Mouse (Mus musculus) MEL (cell line): ENCODE measurements around the gene Ficd. TPM values are rescaled to one million over a fixed set of nuclear protein-coding genes. Genes with fewer than 3 reads are reported as not detected.

Experiments
- DNase-seq: peaks from one replicate; pipeline ENCODE4 v3.0.0; 2011; ENCODE audit warnings: low read depth, low spot score
- H3K27ac ChIP-seq: 2 replicates; pipeline ENCODE4 v1.5.1; 2012; ENCODE audit warnings: low read depth, mild to moderate bottlenecking, control low read depth, low read length, moderate library complexity; ENCODE audit not compliant: control insufficient read depth
- H3K27me3 ChIP-seq, 2 experiments: fragments of 150-350 bp in 1 of 2; sonication (generic) in 1 of 2; 2 replicates each; pipeline ENCODE4 v1.6.1; 2012; ENCODE audit warnings: low read length in 2 of 2, mild to moderate bottlenecking in 2 of 2, improper control_type of control experiment in 1 of 2, moderate library complexity in 1 of 2; ENCODE audit not compliant: insufficient read depth in 2 of 2, control insufficient read depth in 1 of 2
- H3K36me3 ChIP-seq, 2 experiments: 2 replicates each; pipeline ENCODE4 v1.6.1; 2012 to 2014; ENCODE audit warnings: low read length in 2 of 2, improper control_type of control experiment in 1 of 2, inconsistent platforms in 1 of 2, mild to moderate bottlenecking in 1 of 2; ENCODE audit not compliant: insufficient read depth in 2 of 2, control insufficient read depth in 1 of 2
- H3K4me1 ChIP-seq, 2 experiments: fragments of 150-350 bp in 1 of 2; sonication (generic) in 1 of 2; 2 replicates each; pipeline ENCODE4 v1.6.1; 2012; ENCODE audit warnings: low read length in 2 of 2, improper control_type of control experiment in 1 of 2, mild to moderate bottlenecking in 1 of 2; ENCODE audit not compliant: insufficient read depth in 2 of 2, control insufficient read depth in 1 of 2
- H3K4me3 ChIP-seq, 2 experiments: fragments of 150-350 bp in 1 of 2; sonication (generic) in 1 of 2; 2 replicates each; pipeline ENCODE4 v1.5.1; 2012; ENCODE audit warnings: low read depth in 2 of 2, low read length in 2 of 2, mild to moderate bottlenecking in 2 of 2, moderate library complexity in 2 of 2, control low read depth in 1 of 2, improper control_type of control experiment in 1 of 2; ENCODE audit not compliant: control insufficient read depth in 1 of 2, insufficient read depth in 1 of 2
- H3K79me2 ChIP-seq: 2 replicates; pipeline ENCODE4 v1.6.1; 2012; ENCODE audit warnings: mild to moderate bottlenecking, low read length, moderate library complexity; ENCODE audit not compliant: control insufficient read depth, poor library complexity, insufficient read depth
- H3K9ac ChIP-seq: 2 replicates; pipeline ENCODE4 v1.6.1; 2012; ENCODE audit warnings: low read depth, mild to moderate bottlenecking, control low read depth, low read length, moderate library complexity; ENCODE audit not compliant: control insufficient read depth, poor library complexity, severe bottlenecking
- H3K9me3 ChIP-seq: fragments of 150-350 bp; sonication (generic); replicated peaks from 2 replicates; pipeline ENCODE4 v1.6.1; 2012; ENCODE audit warnings: mild to moderate bottlenecking, low read length, improper control_type of control experiment, moderate library complexity; ENCODE audit not compliant: insufficient read depth
- BHLHE40 ChIP-seq: IDR thresholded peaks from 2 replicates; pipeline ENCODE4 v1.6.1; 2012; ENCODE audit warnings: low read depth, mild to moderate bottlenecking, inconsistent platforms, low read length, improper control_type of control experiment, borderline replicate concordance
- CHD1 ChIP-seq: IDR thresholded peaks from 2 replicates; pipeline ENCODE4 v1.6.1; 2012; ENCODE audit warnings: low read depth, mild to moderate bottlenecking, inconsistent platforms, low read length, improper control_type of control experiment
- CTCF ChIP-seq, 3 experiments: IDR thresholded peaks in 2 of 3; conservative IDR thresholded peaks in 1 of 3; 2 replicates each; pipeline ENCODE4 v1.5.1; 2011 to 2012; ENCODE audit warnings: low read length in 3 of 3, low read depth in 2 of 3, mild to moderate bottlenecking in 2 of 3, improper control_type of control experiment in 1 of 3, inconsistent platforms in 1 of 3, mixed read lengths in 1 of 3, moderate library complexity in 1 of 3; ENCODE audit not compliant: control insufficient read depth in 1 of 3, insufficient read depth in 1 of 3, poor library complexity in 1 of 3, severe bottlenecking in 1 of 3
- E2F4 ChIP-seq: IDR thresholded peaks from 2 replicates; pipeline ENCODE4 v1.6.1; 2011; ENCODE audit warnings: low read depth, low read length, improper control_type of control experiment, borderline replicate concordance
- EP300 ChIP-seq, 2 experiments: IDR thresholded peaks; 2 replicates each; pipeline ENCODE4 v1.6.1; 2011; ENCODE audit warnings: improper control_type of control experiment in 2 of 2, low read length in 2 of 2, low read depth in 1 of 2, mild to moderate bottlenecking in 1 of 2
- ETS1 ChIP-seq: IDR thresholded peaks from 2 replicates; pipeline ENCODE4 v1.6.1; 2012; ENCODE audit warnings: low read depth, mild to moderate bottlenecking, inconsistent platforms, low read length, improper control_type of control experiment, moderate library complexity
- GABPA ChIP-seq: IDR thresholded peaks from 2 replicates; pipeline ENCODE4 v1.6.1; 2012; ENCODE audit warnings: low read depth, mild to moderate bottlenecking, inconsistent platforms, low read length, improper control_type of control experiment, moderate library complexity
- GATA1 ChIP-seq: IDR thresholded peaks from 2 replicates; pipeline ENCODE4 v1.6.1; 2011; ENCODE audit warnings: low read depth, low read length, improper control_type of control experiment
- HCFC1 ChIP-seq: IDR thresholded peaks from 2 replicates; pipeline ENCODE4 v1.6.1; 2012; ENCODE audit warnings: low read depth, mild to moderate bottlenecking, inconsistent platforms, low read length, improper control_type of control experiment, moderate library complexity
- JUND ChIP-seq: IDR thresholded peaks from 2 replicates; pipeline ENCODE4 v1.6.1; 2011; ENCODE audit warnings: low read depth, mild to moderate bottlenecking, improper control_type of control experiment, low read length
- KAT2A ChIP-seq: conservative IDR thresholded peaks from 2 replicates; pipeline ENCODE4 v1.6.1; 2012; ENCODE audit warnings: low read depth, low read length, improper control_type of control experiment, inconsistent platforms
- MAFK ChIP-seq: IDR thresholded peaks from 2 replicates; pipeline ENCODE4 v1.6.1; 2011; ENCODE audit warnings: low read depth, mild to moderate bottlenecking, low read length, improper control_type of control experiment, borderline replicate concordance
- MAX ChIP-seq: IDR thresholded peaks from 2 replicates; pipeline ENCODE4 v1.6.1; 2011; ENCODE audit warnings: low read length, improper control_type of control experiment
- MAZ ChIP-seq: IDR thresholded peaks from 2 replicates; pipeline ENCODE4 v1.6.1; 2012; ENCODE audit warnings: low read depth, mild to moderate bottlenecking, inconsistent platforms, low read length, improper control_type of control experiment
- MXI1 ChIP-seq: IDR thresholded peaks from 2 replicates; pipeline ENCODE4 v1.6.1; 2011; ENCODE audit warnings: mild to moderate bottlenecking, low read depth, low read length, improper control_type of control experiment
- NELFE ChIP-seq: IDR thresholded peaks from 2 replicates; pipeline ENCODE4 v1.6.1; 2011; ENCODE audit warnings: low read depth, low read length, improper control_type of control experiment
- NRF1 ChIP-seq: IDR thresholded peaks from 2 replicates; pipeline ENCODE4 v1.6.1; 2014; ENCODE audit warnings: low read depth, mild to moderate bottlenecking, inconsistent platforms, low read length, improper control_type of control experiment, moderate library complexity; ENCODE audit not compliant: poor library complexity, insufficient read depth, severe bottlenecking
- POLR2A ChIP-seq, 2 experiments: IDR thresholded peaks; 2 replicates each; pipeline ENCODE4 v1.6.1; 2011 to 2012; ENCODE audit warnings: low read length in 2 of 2, mild to moderate bottlenecking in 2 of 2, control low read depth in 1 of 2, improper control_type of control experiment in 1 of 2, low read depth in 1 of 2, moderate library complexity in 1 of 2; ENCODE audit not compliant: control insufficient read depth in 1 of 2, insufficient read depth in 1 of 2, poor library complexity in 1 of 2
- POLR2AphosphoS2 ChIP-seq: IDR thresholded peaks from 2 replicates; pipeline ENCODE4 v1.6.1; 2011; ENCODE audit warnings: low read length, improper control_type of control experiment
- POLR2AphosphoS5 ChIP-seq: IDR thresholded peaks from 2 replicates; pipeline ENCODE4 v1.6.1; 2012; ENCODE audit warnings: low read depth, borderline replicate concordance, mild to moderate bottlenecking, inconsistent platforms, low read length, moderate library complexity, mixed read lengths
- SIN3A ChIP-seq: IDR thresholded peaks from 2 replicates; pipeline ENCODE4 v1.6.1; 2012; ENCODE audit warnings: low read length, improper control_type of control experiment, inconsistent platforms
- SMC3 ChIP-seq: IDR thresholded peaks from 2 replicates; pipeline ENCODE4 v1.6.1; 2011; ENCODE audit warnings: low read depth, low read length, improper control_type of control experiment
- TBP ChIP-seq: IDR thresholded peaks from 2 replicates; pipeline ENCODE4 v1.8.0; 2011; ENCODE audit warnings: low read depth, low read length, improper control_type of control experiment
- UBTF ChIP-seq: IDR thresholded peaks from 2 replicates; pipeline ENCODE4 v1.6.1; 2012; ENCODE audit warnings: low read depth, mild to moderate bottlenecking, inconsistent platforms, low read length, improper control_type of control experiment, moderate library complexity, borderline replicate concordance; ENCODE audit not compliant: insufficient read depth
- USF1 ChIP-seq: IDR thresholded peaks from 2 replicates; pipeline ENCODE4 v1.6.1; 2014; ENCODE audit warnings: low read depth, mild to moderate bottlenecking, inconsistent platforms, low read length, improper control_type of control experiment, moderate library complexity
- ZC3H11A ChIP-seq: IDR thresholded peaks from 2 replicates; pipeline ENCODE4 v1.6.1; 2012; ENCODE audit warnings: low read depth, mild to moderate bottlenecking, inconsistent platforms, low read length, improper control_type of control experiment
- polyA plus RNA-seq, 2 experiments: library from polyadenylated mRNA; stranded (reverse) in 1 of 2; unstranded in 1 of 2; fragments of >175 nt in 1 of 2; fragments of >200 nt in 1 of 2; gene quantifications; 2 replicates each; pipeline versions ENCODE4 v1.2.1 to v1.2.4; 2012; ENCODE audit warnings: low replicate concordance in 2 of 2, low read depth in 1 of 2; ENCODE audit not compliant: insufficient read length in 2 of 2, insufficient read depth in 1 of 2, missing spikeins in 1 of 2
- total RNA-seq: library from RNA; depleted of rRNA; stranded (reverse); fragments of 300-350 nt; gene quantifications from 2 replicates; pipeline ENCODE4 v1.2.3, GENCODE M21; 2012

The Ficd gene
- total and polyA plus RNA-seq, 3 experiments = 2.5 to 2.7 TPM; not detected in 1

DNA sequence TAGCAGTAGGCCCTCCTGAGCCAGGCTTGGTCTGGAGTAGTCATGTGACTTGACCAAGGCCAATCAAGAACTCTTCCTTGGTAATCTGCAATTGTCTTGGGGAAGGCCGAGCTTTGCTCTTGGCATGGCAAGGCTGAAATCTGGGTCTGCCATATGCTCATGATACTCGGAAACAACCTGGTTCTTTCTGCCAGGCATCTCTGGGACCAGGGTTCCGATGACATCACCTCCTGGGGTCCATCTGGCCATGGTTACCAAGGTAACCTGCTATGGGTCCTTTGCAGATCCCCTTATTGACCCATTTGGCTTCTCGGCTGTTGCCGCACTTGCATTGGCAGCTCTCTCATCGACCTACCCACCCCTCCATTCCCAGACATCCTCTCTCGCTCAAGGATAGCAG, 7.6 kb upstream of the Ficd start:
- no peak overlapping the region for H3K4me3 ChIP-seq
- H3K27me3 ChIP-seq = no peaks in the 10 kb centered on the region
- H3K36me3 ChIP-seq = no peaks in the 10 kb centered on the region
- H3K27ac ChIP-seq = no peak overlapping the region
- no peak for TF ChIP-seq UBTF
- no peaks in the 10 kb centered on the region for H3K9me3 ChIP-seq
- H3K79me2 ChIP-seq = no peaks in the 10 kb centered on the region
- DNase-seq = no peak
- no peak overlapping the region for H3K9ac ChIP-seq
- no peaks in the 10 kb centered on the region for H3K4me1 ChIP-seq

GRCm38 (mm10) chr5:113728691-113729090, 6.9 kb upstream of the Ficd start:
- Histone ChIP-seq H3K9me3 (no peaks in the 10 kb centered on the region), H3K79me2 (no peaks in the 10 kb centered on the region), H3K4me3 (no peak overlapping the region), H3K27me3 (no peaks in the 10 kb centered on the region), H3K9ac (no peak overlapping the region), H3K4me1 (no peaks in the 10 kb centered on the region), H3K36me3 (no peaks in the 10 kb centered on the region), H3K27ac (no peak overlapping the region)
- no peak for TF ChIP-seq CHD1
- TF ChIP-seq POLR2A (IDR thresholded peaks at IDR 0.05; ENCODE audit: control insufficient read depth in 1 of 2, insufficient read depth in 1 of 2, low read depth in 1 of 2, low read length in 2 of 2, poor library complexity in 1 of 2) = no peak
- TF ChIP-seq POLR2AphosphoS2 = no peak
- no peak for TF ChIP-seq CTCF (IDR thresholded peaks at IDR 0.05 in 2 of 3, conservative IDR thresholded peaks at IDR 0.05 in 1 of 3; ENCODE audit: control insufficient read depth in 1 of 3, insufficient read depth in 1 of 3, low read depth in 2 of 3, low read length in 3 of 3, poor library complexity in 1 of 3, severe bottlenecking in 1 of 3)
- no peak for TF ChIP-seq BHLHE40
- no peak for TF ChIP-seq JUND
- no peak for TF ChIP-seq ZC3H11A
- TF ChIP-seq GABPA = no peak
- no peak for TF ChIP-seq GATA1
- TF ChIP-seq HCFC1 = no peak
- TF ChIP-seq NRF1 = no peak
- TF ChIP-seq KAT2A = no peak
- no peak for DNase-seq

GRCm38 (mm10) chr5:113730641-113731121, 4.9 kb upstream of the Ficd start:
- Histone ChIP-seq H3K27ac (no peak overlapping the region), H3K36me3 (no peaks in the 10 kb centered on the region; a peak in 1 of 4 replicates), H3K27me3 (no peaks in the 10 kb centered on the region), H3K9ac (no peak overlapping the region), H3K79me2 (no peaks in the 10 kb centered on the region; the same call in 1 of the 2 replicates), H3K4me3 (no peak overlapping the region), H3K9me3 (no peaks in the 10 kb centered on the region), H3K4me1 (peaks cover 0 to 7% of the 10 kb centered on the region in 2 experiments; a peak in 1 of 4 replicates)
- no peak for DNase-seq
- TF ChIP-seq CTCF (IDR thresholded peaks at IDR 0.05 in 2 of 3, conservative IDR thresholded peaks at IDR 0.05 in 1 of 3; ENCODE audit: control insufficient read depth in 1 of 3, insufficient read depth in 1 of 3, low read depth in 2 of 3, low read length in 3 of 3, poor library complexity in 1 of 3, severe bottlenecking in 1 of 3) (no peak), MAZ (no peak), MAFK (no peak), NRF1 (no peak), ETS1 (no peak), GATA1 (no peak), ZC3H11A (no peak), TBP (no peak), MAX (no peak), NELFE (no peak), POLR2AphosphoS2 (no peak), MXI1 (no peak), USF1 (no peak), SIN3A (no peak), E2F4 (no peak), EP300 (IDR thresholded peaks at IDR 0.05; ENCODE audit: low read depth in 1 of 2, low read length in 2 of 2) (no peak), SMC3 (no peak), POLR2AphosphoS5 (no peak)
